Mouse (Mus musculus) retina, postnatal 1 day (tissue): ENCODE measurements at regions not wholly inside any gene's neighbourhood (a gene's known extent, or its start where the extent isn't known, plus 50 kb on each side); places are given as distances from the start of the nearest gene placed in this dataset.

Source experiments
- DNase-seq: peaks from one replicate; pipeline ENCODE4 v3.0.0-alpha.2; 2012

GRCm38 (mm10) chr1:189990046-189990622 lies 68.0 kb upstream of the Smyd2 start:
- no peak for DNase-seq

- DNase-seq, result no peak
These were observed 67.2 kb upstream of the Smyd2 start for GRCm38 (mm10) chr1:189989376-189989775.

GRCm38 (mm10) chr1:189988864-189989263 lies 66.7 kb upstream of the Smyd2 start:
- no peak for DNase-seq

GRCm38 (mm10) chr1:189985516-189986205 lies 63.5 kb upstream of the Smyd2 start:
- no peak for DNase-seq

- peak; percentile 67 for DNase-seq
These were observed 56.1 kb upstream of the Smyd2 start for GRCm38 (mm10) chr1:189978244-189978643.

- no peak for DNase-seq
These were observed 53.5 kb upstream of the Smyd2 start for GRCm38 (mm10) chr1:189975660-189976059.

- DNase-seq, result peak; percentile 89
These were observed 50.7 kb upstream of the Smyd2 start for GRCm38 (mm10) chr1:189972790-189973406.
